Mouse (Mus musculus): ENCODE data around the gene Polr3b. TPM values are rescaled to one million over a fixed set of nuclear protein-coding genes. Genes with fewer than 3 reads are reported as not detected.

The Polr3b gene
- polyA plus RNA-seq, 1 experiment from 2014 or later: 19.4 TPM

- Histone ChIP-seq H3K27me3 (ENCODE audit: control insufficient read depth, insufficient read depth, low read length) (no peaks in the 10 kb centered on the region), H3K4me2 (ENCODE audit: low read depth, low read length) (no peak overlapping the region), H3K36me3 (ENCODE audit: control insufficient read depth, insufficient read depth, low read length) (no peaks in the 10 kb centered on the region), H3K9ac (replicated peaks; ENCODE audit: low read depth, low read length) (no peak overlapping the region), H3K4me1 (ENCODE audit: control insufficient read depth, insufficient read depth, low read length) (peaks cover 4% of the 10 kb centered on the region; the same call in 1 of the 2 replicates), H3K9me3 (ENCODE audit: control insufficient read depth, low read length) (no peaks in the 10 kb centered on the region), H3K4me3 (ENCODE audit: low read depth, low read length) (no peak overlapping the region), H3K27ac (ENCODE audit: low read depth, low read length) (no peak overlapping the region)
- ATAC-seq (ENCODE audit: low read depth): no peak
- 45% methylated on average over 4 of the region's 4 CpGs for WGBS
Observed at GRCm38 (mm10) chr10:84690818-84691217, 68.7 kb downstream of the Polr3b start.

- ATAC-seq (ENCODE audit: low read depth): no peak
- Histone ChIP-seq H3K36me3 (ENCODE audit: control insufficient read depth, insufficient read depth, low read length) (no peaks in the 10 kb centered on the region), H3K9me3 (ENCODE audit: control insufficient read depth, low read length) (no peaks in the 10 kb centered on the region), H3K27me3 (ENCODE audit: control insufficient read depth, insufficient read depth, low read length) (no peaks in the 10 kb centered on the region), H3K4me3 (ENCODE audit: low read depth, low read length) (no peak overlapping the region), H3K4me1 (ENCODE audit: control insufficient read depth, insufficient read depth, low read length) (peaks cover 4% of the 10 kb centered on the region; the same call in 1 of the 2 replicates), H3K27ac (ENCODE audit: low read depth, low read length) (no peak overlapping the region), H3K4me2 (ENCODE audit: low read depth, low read length) (no peak overlapping the region), H3K9ac (replicated peaks; ENCODE audit: low read depth, low read length) (no peak overlapping the region)
- WGBS: 21% methylated on average over 3 of the region's 3 CpGs
Observed at GRCm38 (mm10) chr10:84691692-84692091, 69.6 kb downstream of the Polr3b start.

- H3K27ac ChIP-seq (ENCODE audit: low read depth, low read length): no peak overlapping the region
- peaks cover 13% of the 10 kb centered on the region for H3K36me3 ChIP-seq (ENCODE audit: control insufficient read depth, insufficient read depth, low read length)
- no peaks in the 10 kb centered on the region for H3K9me3 ChIP-seq (ENCODE audit: control insufficient read depth, low read length)
- no peak overlapping the region for H3K4me2 ChIP-seq (ENCODE audit: low read depth, low read length)
- H3K4me3 ChIP-seq (ENCODE audit: low read depth, low read length): no peak overlapping the region
- no peak overlapping the region for H3K9ac ChIP-seq (replicated peaks; ENCODE audit: low read depth, low read length)
- peak; percentile 84; the same call in 1 of the 2 replicates for ATAC-seq (ENCODE audit: low read depth)
- 15% methylated on average over 8 of the region's 8 CpGs for WGBS
- peaks cover 4% of the 10 kb centered on the region; the same call in 1 of the 2 replicates for H3K4me1 ChIP-seq (ENCODE audit: control insufficient read depth, insufficient read depth, low read length)
- no peaks in the 10 kb centered on the region for H3K27me3 ChIP-seq (ENCODE audit: control insufficient read depth, insufficient read depth, low read length)
Observed at GRCm38 (mm10) chr10:84693841-84694638, 71.9 kb downstream of the Polr3b start.

GRCm38 (mm10) chr10:84700236-84700987, 78.3 kb downstream of the Polr3b start:
- no peak for ATAC-seq (ENCODE audit: low read depth)
- Histone ChIP-seq H3K9me3 (ENCODE audit: control insufficient read depth, low read length) (no peaks in the 10 kb centered on the region), H3K4me3 (ENCODE audit: low read depth, low read length) (no peak overlapping the region), H3K4me1 (ENCODE audit: control insufficient read depth, insufficient read depth, low read length) (no peaks in the 10 kb centered on the region), H3K9ac (replicated peaks; ENCODE audit: low read depth, low read length) (no peak overlapping the region), H3K36me3 (ENCODE audit: control insufficient read depth, insufficient read depth, low read length) (peaks cover 21% of the 10 kb centered on the region), H3K27me3 (ENCODE audit: control insufficient read depth, insufficient read depth, low read length) (no peaks in the 10 kb centered on the region), H3K27ac (ENCODE audit: low read depth, low read length) (no peak overlapping the region), H3K4me2 (ENCODE audit: low read depth, low read length) (no peak overlapping the region)
- 88% methylated on average over 13 of the region's 13 CpGs for WGBS

GRCm38 (mm10) chr10:84701110-84701509, 79.0 kb downstream of the Polr3b start:
- H3K27ac ChIP-seq (ENCODE audit: low read depth, low read length): no peak overlapping the region
- peaks cover 21% of the 10 kb centered on the region for H3K36me3 ChIP-seq (ENCODE audit: control insufficient read depth, insufficient read depth, low read length)
- H3K4me3 ChIP-seq (ENCODE audit: low read depth, low read length): no peak overlapping the region
- no peak for ATAC-seq (ENCODE audit: low read depth)
- H3K27me3 ChIP-seq (ENCODE audit: control insufficient read depth, insufficient read depth, low read length): no peaks in the 10 kb centered on the region
- H3K4me1 ChIP-seq (ENCODE audit: control insufficient read depth, insufficient read depth, low read length): no peaks in the 10 kb centered on the region
- no peaks in the 10 kb centered on the region for H3K9me3 ChIP-seq (ENCODE audit: control insufficient read depth, low read length)
- 80% methylated on average over 8 of the region's 8 CpGs for WGBS
- H3K4me2 ChIP-seq (ENCODE audit: low read depth, low read length): no peak overlapping the region
- H3K9ac ChIP-seq (replicated peaks; ENCODE audit: low read depth, low read length): no peak overlapping the region

- Histone ChIP-seq H3K27me3 (ENCODE audit: control insufficient read depth, insufficient read depth, low read length) (no peaks in the 10 kb centered on the region), H3K9me3 (ENCODE audit: control insufficient read depth, low read length) (no peaks in the 10 kb centered on the region), H3K4me1 (ENCODE audit: control insufficient read depth, insufficient read depth, low read length) (peaks cover 2% of the 10 kb centered on the region; the same call in 1 of the 2 replicates), H3K27ac (ENCODE audit: low read depth, low read length) (no peak overlapping the region), H3K36me3 (ENCODE audit: control insufficient read depth, insufficient read depth, low read length) (peaks cover 19% of the 10 kb centered on the region), H3K9ac (replicated peaks; ENCODE audit: low read depth, low read length) (no peak overlapping the region), H3K4me2 (ENCODE audit: low read depth, low read length) (no peak overlapping the region), H3K4me3 (ENCODE audit: low read depth, low read length) (no peak overlapping the region)
- WGBS: 92% methylated on average over 1 of the region's 1 CpGs
- no peak for ATAC-seq (ENCODE audit: low read depth)
Observed at GRCm38 (mm10) chr10:84702115-84702514, 80.0 kb downstream of the Polr3b start.

GRCm38 (mm10) chr10:84704594-84704993, 82.5 kb downstream of the Polr3b start:
- Histone ChIP-seq H3K9ac (replicated peaks; ENCODE audit: low read depth, low read length) (no peak overlapping the region), H3K4me2 (ENCODE audit: low read depth, low read length) (no peak overlapping the region), H3K27me3 (ENCODE audit: control insufficient read depth, insufficient read depth, low read length) (no peaks in the 10 kb centered on the region), H3K4me1 (ENCODE audit: control insufficient read depth, insufficient read depth, low read length) (peaks cover 18% of the 10 kb centered on the region; the same call in 1 of the 2 replicates), H3K36me3 (ENCODE audit: control insufficient read depth, insufficient read depth, low read length) (peaks cover 5% of the 10 kb centered on the region; the same call in 1 of the 2 replicates), H3K4me3 (ENCODE audit: low read depth, low read length) (no peak overlapping the region), H3K9me3 (ENCODE audit: control insufficient read depth, low read length) (no peaks in the 10 kb centered on the region), H3K27ac (ENCODE audit: low read depth, low read length) (no peak overlapping the region)
- ATAC-seq (ENCODE audit: low read depth): no peak
- 90% methylated on average over 1 of the region's 1 CpGs for WGBS

GRCm38 (mm10) chr10:84705234-84705633, 83.1 kb downstream of the Polr3b start:
- no peak overlapping the region for H3K27ac ChIP-seq (ENCODE audit: low read depth, low read length)
- H3K27me3 ChIP-seq (ENCODE audit: control insufficient read depth, insufficient read depth, low read length): no peaks in the 10 kb centered on the region
- 91% methylated on average over 7 of the region's 7 CpGs for WGBS
- no peak overlapping the region for H3K4me3 ChIP-seq (ENCODE audit: low read depth, low read length)
- ATAC-seq (ENCODE audit: low read depth): no peak
- no peaks in the 10 kb centered on the region for H3K9me3 ChIP-seq (ENCODE audit: control insufficient read depth, low read length)
- H3K36me3 ChIP-seq (ENCODE audit: control insufficient read depth, insufficient read depth, low read length): no peaks in the 10 kb centered on the region; the same call in 1 of the 2 replicates
- H3K4me1 ChIP-seq (ENCODE audit: control insufficient read depth, insufficient read depth, low read length): peaks cover 18% of the 10 kb centered on the region; the same call in 1 of the 2 replicates
- H3K4me2 ChIP-seq (ENCODE audit: low read depth, low read length): no peak overlapping the region
- H3K9ac ChIP-seq (replicated peaks; ENCODE audit: low read depth, low read length): no peak overlapping the region

- Histone ChIP-seq H3K4me1 (ENCODE audit: control insufficient read depth, insufficient read depth, low read length) (peaks cover 24% of the 10 kb centered on the region; the same call in 1 of the 2 replicates), H3K4me2 (ENCODE audit: low read depth, low read length) (no peak overlapping the region), H3K9me3 (ENCODE audit: control insufficient read depth, low read length) (no peaks in the 10 kb centered on the region), H3K27ac (ENCODE audit: low read depth, low read length) (no peak overlapping the region), H3K36me3 (ENCODE audit: control insufficient read depth, insufficient read depth, low read length) (no peaks in the 10 kb centered on the region), H3K9ac (replicated peaks; ENCODE audit: low read depth, low read length) (no peak overlapping the region), H3K4me3 (ENCODE audit: low read depth, low read length) (no peak overlapping the region), H3K27me3 (ENCODE audit: control insufficient read depth, insufficient read depth, low read length) (no peaks in the 10 kb centered on the region)
- no peak for ATAC-seq (ENCODE audit: low read depth)
- 19% methylated on average over 8 of the region's 8 CpGs for WGBS
Observed at GRCm38 (mm10) chr10:84706543-84706942, 84.5 kb downstream of the Polr3b start.

Measured in neural tube, embryonic 14.5 days (tissue).